Mouse (Mus musculus) kidney, adult 2 months (tissue): ENCODE measurements around the gene Txlnb.

ENCODE experiments used
- CTCF ChIP-seq: fragments of 200-500 bp; conservative IDR thresholded peaks from 2 replicates; pipeline ENCODE4 v1.5.1; 2011; ENCODE audit warnings: low read depth, mild to moderate bottlenecking, control low read depth, low read length, moderate library complexity, mixed read lengths; ENCODE audit not compliant: insufficient read depth, insufficient read length
- POLR2A ChIP-seq: fragments of 200-500 bp; IDR thresholded peaks from one replicate; pipeline ENCODE4 v1.6.1; 2011; ENCODE audit warnings: low read depth, low read length, control low read depth

GRCm38 (mm10) chr10:17759772-17760171, 36.3 kb upstream of the Txlnb start:
- TF ChIP-seq CTCF (no peak), POLR2A (no peak)
